Mouse (Mus musculus): ENCODE results near the gene Cttnbp2nl.

DNA sequence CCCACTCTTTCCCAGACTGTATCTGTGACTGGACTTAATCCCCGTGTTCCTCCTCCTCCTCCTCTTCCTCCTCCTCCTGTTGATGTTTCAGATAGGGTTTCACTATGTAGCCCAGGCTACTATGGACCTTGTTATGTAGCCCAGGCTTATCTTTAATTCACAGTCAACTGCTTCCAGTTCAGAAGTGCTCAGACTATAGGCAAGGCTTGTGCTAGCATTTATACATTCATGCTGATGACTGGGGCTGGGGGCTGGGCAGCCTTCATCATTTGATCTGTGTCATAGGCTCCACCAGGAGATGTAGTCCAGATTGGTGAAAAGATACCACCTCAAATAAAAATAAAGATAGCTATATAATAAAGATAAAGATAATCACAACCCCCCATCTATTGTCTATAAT is 9.0 kb upstream of the Cttnbp2nl start:
- TF ChIP-seq GATA1 (IDR thresholded peaks at IDR 0.05; ENCODE audit: borderline replicate concordance, low read length) = no peak
- TF ChIP-seq FLI1 (IDR thresholded peaks at IDR 0.05; ENCODE audit: low read length) = no peak
